Mouse (Mus musculus) limb, embryonic 15.5 days (tissue): ENCODE measurements at regions not wholly inside any gene's neighbourhood (a gene's known extent, or its start where the extent isn't known, plus 50 kb on each side); places are given as distances from the start of the nearest gene placed in this dataset.

Experiments
- ATAC-seq: fragments of 200-750 bp; cut with Nextera tagmentation; 2 replicates; pipeline ENCODE4 v1.8.0; 2017; ENCODE audit warnings: low read depth, moderate TSS enrichment; ENCODE audit not compliant: insufficient number of reproducible peaks, low FRiP score, low TSS enrichment
- H3K27ac ChIP-seq: fragments of 300-500 bp; sonication (generic); 2 replicates; pipeline ENCODE4 v1.5.1; 2015; ENCODE audit warnings: moderate library complexity, mild to moderate bottlenecking, inconsistent platforms
- H3K27me3 ChIP-seq: fragments of 300-500 bp; sonication (generic); 2 replicates; pipeline ENCODE4 v1.6.1; 2015; ENCODE audit warnings: inconsistent platforms
- H3K36me3 ChIP-seq: fragments of 300-500 bp; sonication (generic); 2 replicates; pipeline ENCODE4 v1.6.1; 2015; ENCODE audit warnings: inconsistent platforms
- H3K4me1 ChIP-seq: fragments of 300-500 bp; sonication (generic); 2 replicates; pipeline ENCODE4 v1.6.1; 2015; ENCODE audit warnings: inconsistent platforms
- H3K4me2 ChIP-seq: fragments of 300-500 bp; sonication (generic); 2 replicates; pipeline ENCODE4 v1.6.1; 2015; ENCODE audit warnings: mild to moderate bottlenecking, inconsistent platforms
- H3K4me3 ChIP-seq: fragments of 300-500 bp; sonication (generic); 2 replicates; pipeline ENCODE4 v1.5.1; 2015; ENCODE audit warnings: mild to moderate bottlenecking, inconsistent platforms
- H3K9ac ChIP-seq: fragments of 300-500 bp; sonication (generic); 2 replicates; pipeline ENCODE4 v1.6.1; 2015; ENCODE audit warnings: inconsistent platforms
- H3K9me3 ChIP-seq: fragments of 300-500 bp; sonication (generic); 2 replicates; pipeline ENCODE4 v1.6.1; 2016; ENCODE audit warnings: inconsistent platforms
- WGBS: fragments of 180-500 bp; shearing (Covaris S2); methylation state at CpG from one replicate; pipeline ENCODE4 v1.1.7; 2015; 5-methylcytosine and 5-hydroxymethylcytosine counted together

DNA sequence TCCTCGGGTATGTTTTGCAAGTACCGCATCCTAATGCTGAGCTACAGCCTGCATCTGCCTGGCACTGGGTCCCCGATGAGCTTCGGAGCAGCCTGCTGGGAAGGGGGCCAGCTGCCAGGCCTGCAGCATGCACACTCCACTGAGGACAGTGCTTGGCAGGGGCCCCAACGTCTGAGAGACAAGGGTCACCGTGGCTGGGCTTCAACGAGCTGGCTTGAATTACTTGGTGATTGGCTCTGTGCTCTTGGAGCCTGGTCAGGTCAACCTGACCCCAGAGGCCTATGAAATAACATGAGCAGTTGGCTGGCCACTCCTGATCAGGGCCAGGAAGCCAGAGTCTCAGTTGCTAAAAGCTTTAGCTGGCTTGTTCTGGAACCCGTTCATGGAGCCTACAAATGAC is 227.5 kb downstream of the Rybp start:
- Histone ChIP-seq H3K9ac (no peak overlapping the region), H3K4me1 (peaks cover 24% of the 10 kb centered on the region), H3K36me3 (no peaks in the 10 kb centered on the region), H3K9me3 (no peaks in the 10 kb centered on the region), H3K4me2 (no peak overlapping the region), H3K4me3 (no peak overlapping the region), H3K27me3 (0 out of 2 replicates have a peak, but pooled peaks cover 17% of the 10 kb centered on the region), H3K27ac (no peak overlapping the region)
- 30% methylated on average over 8 of the region's 8 CpGs for WGBS
- ATAC-seq = no peak

DNA sequence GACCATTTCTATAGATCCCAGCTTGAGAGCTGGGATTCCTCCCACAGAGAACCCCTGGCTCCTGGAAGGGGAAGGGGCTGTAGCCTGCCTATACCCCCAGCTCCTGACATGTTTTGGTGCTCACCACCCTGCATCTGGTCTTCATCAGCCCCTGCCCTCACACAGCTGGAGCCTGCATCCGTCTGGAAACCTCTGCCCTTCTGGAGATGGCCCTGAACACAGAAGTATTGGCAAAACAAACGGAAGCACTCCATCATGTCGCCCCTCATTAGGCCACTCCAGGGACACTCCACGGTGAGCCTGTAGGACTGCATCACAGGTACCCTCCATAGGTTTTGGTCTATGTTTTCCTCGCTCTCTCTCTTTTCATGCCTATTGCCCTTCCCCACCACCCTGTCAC is 231.3 kb downstream of the Rybp start:
- no peak overlapping the region for H3K9ac ChIP-seq
- 50% methylated on average over 5 of the region's 5 CpGs for WGBS
- H3K4me2 ChIP-seq = no peak overlapping the region
- no peak overlapping the region for H3K27ac ChIP-seq
- no peaks in the 10 kb centered on the region for H3K36me3 ChIP-seq
- H3K4me1 ChIP-seq = peaks cover 28% of the 10 kb centered on the region
- H3K9me3 ChIP-seq = no peaks in the 10 kb centered on the region
- H3K4me3 ChIP-seq = no peak overlapping the region
- H3K27me3 ChIP-seq = peaks cover 34% of the 10 kb centered on the region
- no peak for ATAC-seq

DNA sequence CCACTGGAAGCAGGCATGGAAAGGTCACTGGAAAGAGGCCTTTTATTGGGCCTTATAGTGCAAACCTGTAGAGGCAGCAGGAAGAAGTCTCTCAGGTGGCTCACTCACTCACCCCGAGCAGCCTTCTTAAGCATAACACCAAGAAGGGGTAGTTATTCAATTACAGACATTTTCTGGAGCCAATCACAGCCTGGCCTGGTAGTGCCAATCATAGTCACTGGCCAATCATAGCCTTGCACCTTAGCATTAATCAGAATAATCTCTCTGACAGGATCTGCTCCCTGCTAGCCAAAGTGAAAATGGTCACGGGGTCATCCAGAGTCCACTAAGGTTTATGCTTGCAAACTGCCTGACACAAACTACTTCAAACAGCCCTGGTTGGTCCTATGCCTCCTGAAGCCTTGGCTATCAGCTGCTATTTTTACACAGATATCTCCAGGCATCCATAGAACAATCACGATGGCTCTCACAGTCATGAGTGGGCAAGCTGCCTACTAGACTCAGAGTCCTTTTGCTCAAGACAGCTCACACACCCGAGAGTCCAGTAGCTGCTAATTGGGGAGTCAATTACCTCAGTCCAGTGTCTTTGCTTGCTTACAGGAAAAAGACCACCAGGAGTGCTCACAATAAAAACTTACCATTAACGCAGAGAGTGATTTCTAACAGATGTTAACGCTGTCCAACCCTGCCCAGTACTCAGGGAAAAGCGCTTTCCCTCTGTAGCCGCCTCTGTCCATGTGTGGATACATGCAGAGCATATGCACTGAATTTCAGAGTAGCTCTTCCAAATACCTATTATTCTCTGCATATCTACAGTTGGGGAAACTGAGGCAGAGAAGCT is 234.1 kb downstream of the Rybp start:
- Histone ChIP-seq H3K9me3 (no peaks in the 10 kb centered on the region), H3K4me2 (no peak overlapping the region), H3K36me3 (no peaks in the 10 kb centered on the region), H3K4me1 (peaks cover 10% of the 10 kb centered on the region), H3K27ac (no peak overlapping the region), H3K4me3 (no peak overlapping the region), H3K9ac (no peak overlapping the region), H3K27me3 (peaks cover 31% of the 10 kb centered on the region)
- WGBS = 33% methylated on average over 8 of the region's 8 CpGs
- no peak for ATAC-seq

DNA sequence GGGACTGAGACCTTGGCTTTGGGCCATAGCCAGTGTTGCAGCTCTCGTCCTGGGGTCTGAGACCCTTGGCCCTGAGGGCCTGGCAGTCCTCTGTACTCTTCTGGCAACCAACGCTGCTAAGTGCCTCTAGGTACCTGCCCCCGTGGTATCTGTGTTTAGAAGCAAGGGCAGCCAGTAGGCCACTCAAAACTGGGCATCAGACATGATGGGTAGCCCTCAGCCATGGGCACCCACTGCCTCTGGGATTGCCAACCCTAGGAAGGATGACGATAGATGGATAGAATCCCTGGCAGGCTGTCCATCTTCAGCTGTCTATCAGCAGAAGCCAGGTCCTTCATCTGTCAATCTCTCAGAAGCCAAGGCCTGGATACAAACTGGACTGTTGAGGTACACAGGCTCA is 234.9 kb downstream of the Rybp start:
- Histone ChIP-seq H3K27ac (no peak overlapping the region), H3K4me1 (peaks cover 10% of the 10 kb centered on the region), H3K9me3 (no peaks in the 10 kb centered on the region), H3K4me2 (no peak overlapping the region), H3K4me3 (no peak overlapping the region), H3K27me3 (peaks cover 31% of the 10 kb centered on the region), H3K9ac (no peak overlapping the region), H3K36me3 (no peaks in the 10 kb centered on the region)
- WGBS = 89% methylated on average over 4 of the region's 4 CpGs
- ATAC-seq = no peak

DNA sequence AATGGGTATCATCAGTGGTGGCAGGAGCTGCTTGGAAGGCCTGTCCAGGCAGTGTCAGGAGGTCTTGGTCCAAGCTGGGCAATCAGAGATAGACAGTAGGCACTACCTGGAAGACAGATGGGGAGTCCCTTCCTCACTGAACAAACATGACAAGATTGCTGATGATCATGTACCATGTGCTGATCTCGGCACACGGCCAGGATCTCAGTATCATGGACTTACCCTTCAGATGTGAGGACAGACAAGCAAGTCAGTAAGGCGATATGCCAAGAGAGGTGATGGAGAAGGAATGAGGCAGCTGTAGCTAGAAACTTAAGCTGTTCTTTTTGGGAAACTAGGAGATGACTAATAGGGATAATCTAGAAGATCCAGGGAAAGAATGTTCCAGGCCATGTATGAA is 238.2 kb downstream of the Rybp start:
- no peak overlapping the region for H3K9ac ChIP-seq
- H3K27me3 ChIP-seq = peaks cover 15% of the 10 kb centered on the region
- no peaks in the 10 kb centered on the region for H3K36me3 ChIP-seq
- H3K4me2 ChIP-seq = no peak overlapping the region
- no peaks in the 10 kb centered on the region for H3K9me3 ChIP-seq
- H3K27ac ChIP-seq = no peak overlapping the region
- peaks cover 21% of the 10 kb centered on the region for H3K4me1 ChIP-seq
- no peak overlapping the region for H3K4me3 ChIP-seq
- 90% methylated on average over 3 of the region's 3 CpGs for WGBS
- no peak for ATAC-seq

DNA sequence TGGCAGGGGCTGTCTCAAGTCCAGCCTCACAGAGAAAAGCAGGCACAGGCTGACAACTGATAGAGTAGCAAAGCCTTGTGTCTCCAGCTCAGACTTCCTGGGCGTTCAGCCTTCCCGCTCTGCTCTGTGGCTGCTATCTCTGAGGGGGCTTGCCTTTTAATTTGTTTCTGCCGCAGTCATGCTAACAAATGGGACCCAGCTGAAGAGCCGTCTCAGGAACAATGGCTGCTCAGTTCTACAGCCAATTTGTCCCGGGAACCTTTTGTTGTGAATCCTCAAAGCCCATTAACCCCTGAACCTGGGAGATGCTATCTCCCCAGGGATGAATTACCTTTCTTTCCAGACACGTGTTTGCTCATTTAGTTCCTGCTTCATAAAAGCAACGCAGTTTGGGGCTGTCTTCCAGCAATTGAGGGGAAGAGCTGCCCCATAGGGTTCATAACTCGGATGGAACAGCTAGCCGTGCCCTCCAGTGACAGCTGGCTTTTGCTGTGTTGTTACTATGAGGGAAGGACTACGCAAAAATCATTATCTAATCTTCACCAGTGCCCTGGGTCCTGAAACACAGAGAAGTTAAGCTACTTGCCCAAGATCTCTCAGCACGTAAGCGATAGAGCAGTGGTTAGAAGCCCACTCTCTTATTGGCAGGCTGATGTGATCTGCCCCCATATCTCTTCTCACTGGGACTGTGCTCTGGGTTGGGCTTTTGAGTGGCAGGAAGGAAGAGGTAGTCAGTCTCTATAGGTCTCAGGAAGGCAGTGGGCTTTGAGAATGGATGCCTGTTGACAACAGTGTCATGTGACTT is 240.9 kb downstream of the Rybp start:
- Histone ChIP-seq H3K27ac (no peak overlapping the region), H3K9me3 (no peaks in the 10 kb centered on the region), H3K9ac (no peak overlapping the region), H3K4me3 (no peak overlapping the region), H3K27me3 (peaks cover 4% of the 10 kb centered on the region), H3K36me3 (no peaks in the 10 kb centered on the region), H3K4me1 (peaks cover 11% of the 10 kb centered on the region), H3K4me2 (no peak overlapping the region)
- WGBS = 26% methylated on average over 12 of the region's 12 CpGs
- ATAC-seq = no peak

DNA sequence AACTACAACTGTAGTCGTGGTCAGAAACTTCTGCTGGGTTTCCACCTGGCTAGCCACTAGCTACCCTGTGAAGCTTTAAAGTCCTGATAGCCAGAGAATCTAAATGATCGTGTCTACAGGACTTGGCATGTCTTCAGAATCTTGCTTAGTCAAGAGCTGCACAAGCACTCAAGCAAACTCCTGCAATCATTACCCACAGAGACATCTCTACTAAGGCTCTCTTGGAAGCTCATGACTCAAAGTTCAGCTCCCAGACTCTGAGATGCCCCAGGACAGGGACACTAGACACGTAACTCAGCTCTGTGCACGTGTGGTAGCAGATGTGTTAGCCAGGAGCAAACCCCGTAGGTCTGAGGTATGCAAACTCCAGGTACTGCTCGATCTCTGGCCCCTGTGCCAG is 242.2 kb downstream of the Rybp start:
- Histone ChIP-seq H3K36me3 (no peaks in the 10 kb centered on the region), H3K27me3 (peaks cover 6% of the 10 kb centered on the region), H3K9me3 (no peaks in the 10 kb centered on the region), H3K4me1 (peaks cover 11% of the 10 kb centered on the region), H3K27ac (no peak overlapping the region), H3K4me3 (no peak overlapping the region), H3K9ac (no peak overlapping the region), H3K4me2 (no peak overlapping the region)
- ATAC-seq = no peak
- WGBS = 66% methylated on average over 6 of the region's 6 CpGs

DNA sequence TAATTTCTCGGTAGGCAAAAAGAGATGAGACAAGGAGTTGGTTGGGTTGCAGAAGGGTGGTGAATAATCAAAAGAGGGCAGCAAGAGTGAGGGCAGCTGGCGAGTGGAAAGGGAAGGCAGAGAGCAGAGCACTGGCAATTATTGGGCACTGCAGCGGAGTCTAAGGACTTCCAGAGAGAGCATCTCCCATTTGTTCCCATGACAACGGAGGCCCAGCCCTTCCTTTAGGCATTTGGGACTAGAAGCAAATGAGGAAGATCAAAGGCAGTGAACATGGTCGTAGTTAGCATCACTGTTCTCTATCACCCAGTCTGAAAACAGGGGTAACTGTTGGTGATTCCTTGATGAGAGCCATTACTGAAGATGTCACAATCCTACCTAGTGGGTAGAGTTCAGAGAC is 246.1 kb downstream of the Rybp start:
- Histone ChIP-seq H3K9me3 (no peaks in the 10 kb centered on the region), H3K36me3 (no peaks in the 10 kb centered on the region), H3K4me2 (no peak overlapping the region), H3K9ac (no peak overlapping the region), H3K27ac (no peak overlapping the region), H3K27me3 (peaks cover 2% of the 10 kb centered on the region), H3K4me3 (no peak overlapping the region), H3K4me1 (peaks cover 6% of the 10 kb centered on the region)
- 42% methylated on average over 5 of the region's 5 CpGs for WGBS
- no peak for ATAC-seq

DNA sequence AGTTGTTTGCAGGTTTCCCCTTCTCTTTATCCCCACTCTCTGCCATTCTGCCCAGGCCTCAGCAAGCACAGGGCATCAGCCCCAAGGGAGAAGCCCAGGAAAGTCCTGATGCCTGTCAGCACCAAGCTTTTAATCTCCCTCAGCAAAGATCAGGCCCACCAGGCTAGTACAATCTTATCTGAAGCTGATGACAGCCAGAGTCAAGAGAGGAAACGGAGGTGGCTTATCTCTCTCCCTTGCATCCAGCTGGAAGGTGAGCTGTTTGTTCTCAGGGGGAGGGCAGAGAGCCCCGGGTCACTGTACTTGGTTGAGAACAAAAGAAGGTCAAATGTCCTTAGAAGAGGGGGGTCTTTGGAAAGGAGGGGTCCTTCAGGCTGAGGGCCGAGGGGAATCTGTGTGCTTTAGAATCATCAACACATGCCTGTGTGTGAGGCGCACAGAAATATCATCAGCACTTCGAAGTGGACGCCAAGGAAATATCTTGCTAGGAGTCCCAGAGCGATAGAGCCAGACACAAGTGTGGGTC is 246.8 kb downstream of the Rybp start:
- no peak overlapping the region for H3K9ac ChIP-seq
- no peaks in the 10 kb centered on the region for H3K36me3 ChIP-seq
- peaks cover 2% of the 10 kb centered on the region for H3K27me3 ChIP-seq
- 48% methylated on average over 7 of the region's 7 CpGs for WGBS
- no peak overlapping the region for H3K4me2 ChIP-seq
- no peak overlapping the region for H3K27ac ChIP-seq
- H3K9me3 ChIP-seq = no peaks in the 10 kb centered on the region
- no peak for ATAC-seq
- H3K4me1 ChIP-seq = no peaks in the 10 kb centered on the region
- no peak overlapping the region for H3K4me3 ChIP-seq

DNA sequence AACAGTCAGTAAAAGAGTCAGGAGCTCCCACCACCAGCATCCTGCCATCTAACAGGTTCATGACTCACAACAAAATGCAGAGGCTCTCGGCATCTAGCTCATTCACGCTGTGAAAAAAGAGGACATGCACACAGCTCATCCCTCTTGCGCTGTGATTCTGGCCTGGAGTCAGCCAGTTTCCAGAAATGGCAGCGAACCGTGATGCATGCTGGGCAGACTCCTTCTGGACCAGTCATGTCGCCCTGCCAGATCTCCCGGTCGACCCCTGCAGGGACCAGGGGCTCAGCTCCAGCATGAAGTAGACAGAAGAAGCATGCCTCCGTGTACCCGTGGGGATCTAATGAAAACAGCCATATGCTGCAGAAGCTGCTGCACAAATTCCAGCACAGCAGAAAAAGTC is 254.6 kb downstream of the Rybp start:
- 83% methylated on average over 10 of the region's 10 CpGs for WGBS
- H3K4me3 ChIP-seq = no peak overlapping the region
- no peak for ATAC-seq
- no peak overlapping the region for H3K4me2 ChIP-seq
- H3K36me3 ChIP-seq = no peaks in the 10 kb centered on the region
- H3K27me3 ChIP-seq = peaks cover 4% of the 10 kb centered on the region; the same call in 1 of the 2 replicates
- H3K9me3 ChIP-seq = no peaks in the 10 kb centered on the region
- H3K9ac ChIP-seq = no peak overlapping the region
- H3K27ac ChIP-seq = no peak overlapping the region
- no peaks in the 10 kb centered on the region for H3K4me1 ChIP-seq

DNA sequence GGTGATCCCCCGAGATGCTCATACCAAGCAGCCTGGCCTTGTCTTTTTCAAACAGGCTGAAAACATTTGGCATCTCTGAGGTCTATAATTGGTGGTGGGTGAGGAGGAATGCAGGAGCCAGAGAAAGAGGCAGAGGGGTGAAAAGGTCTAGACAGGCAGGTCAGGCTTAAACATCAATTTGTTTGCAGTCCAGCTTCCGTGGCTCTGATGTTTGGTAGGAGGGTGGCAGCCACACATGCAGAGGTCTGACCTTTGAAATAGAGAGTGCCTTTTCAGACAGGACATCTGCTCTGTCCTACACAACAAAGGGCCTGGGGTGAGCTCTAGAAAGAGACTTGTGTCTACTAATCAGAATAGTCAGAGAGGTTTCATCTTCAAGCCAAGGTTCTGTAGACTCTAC is 256.8 kb downstream of the Rybp start:
- Histone ChIP-seq H3K36me3 (no peaks in the 10 kb centered on the region), H3K9me3 (no peaks in the 10 kb centered on the region), H3K27ac (no peak overlapping the region), H3K27me3 (0 out of 2 replicates have a peak, but pooled peaks cover 4% of the 10 kb centered on the region), H3K4me1 (peaks cover 9% of the 10 kb centered on the region), H3K4me3 (no peak overlapping the region), H3K4me2 (no peak overlapping the region), H3K9ac (no peak overlapping the region)
- no peak for ATAC-seq
- WGBS = 46% methylated on average over 2 of the region's 2 CpGs

DNA sequence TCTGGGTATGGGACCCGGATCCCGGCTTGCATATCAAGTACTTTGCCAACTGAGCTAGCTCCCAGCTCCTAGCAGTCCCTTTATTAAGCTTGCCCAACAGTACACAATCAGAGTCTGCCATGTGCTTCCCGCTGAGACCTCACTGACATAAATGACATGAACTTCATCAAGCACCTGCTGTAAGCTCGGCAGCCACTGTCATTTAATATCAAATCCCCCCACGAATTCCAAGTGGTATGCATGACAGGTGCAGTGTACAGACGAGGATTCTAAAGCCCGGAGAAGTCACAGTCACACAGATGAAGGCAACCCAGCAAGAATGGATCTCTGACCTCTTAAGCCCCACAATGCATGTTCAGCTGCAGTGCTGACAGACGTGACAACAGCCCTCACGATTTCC is 257.3 kb downstream of the Rybp start:
- 60% methylated on average over 9 of the region's 9 CpGs for WGBS
- ATAC-seq = no peak
- Histone ChIP-seq H3K27me3 (0 out of 2 replicates have a peak, but pooled peaks cover 4% of the 10 kb centered on the region), H3K9ac (no peak overlapping the region), H3K4me3 (no peak overlapping the region), H3K9me3 (no peaks in the 10 kb centered on the region), H3K4me1 (peaks cover 14% of the 10 kb centered on the region), H3K4me2 (no peak overlapping the region), H3K36me3 (no peaks in the 10 kb centered on the region), H3K27ac (no peak overlapping the region)
